Mouse (Mus musculus) E14TG2a.4 (cell line): ENCODE measurements around the gene Bex3.

Source experiments
- CTCF ChIP-seq: conservative IDR thresholded peaks from 2 replicates; pipeline ENCODE4 v1.5.1; 2014; ENCODE audit warnings: low read length
- NANOG ChIP-seq: IDR thresholded peaks from 2 replicates; pipeline ENCODE4 v1.6.1; 2014; ENCODE audit warnings: borderline replicate concordance, low read length, mixed read lengths

DNA sequence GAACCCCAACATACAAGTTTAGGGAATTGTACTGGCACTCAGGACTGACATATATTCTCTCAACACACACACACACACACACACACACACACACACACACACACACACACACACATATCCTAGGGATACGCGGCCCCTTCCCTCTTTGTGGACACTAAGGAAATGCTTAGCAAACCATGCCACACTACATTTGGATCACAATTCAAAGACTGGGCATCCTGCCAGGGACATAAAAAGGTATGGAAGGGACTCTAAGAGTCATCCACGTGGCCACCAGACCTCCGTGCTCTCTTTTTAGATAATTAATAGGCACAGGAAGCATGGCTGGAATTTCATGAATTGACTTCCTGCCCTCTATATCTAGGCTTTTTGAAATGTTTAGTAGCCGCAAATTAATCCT is 42.3 kb upstream of the Bex3 start:
- TF ChIP-seq CTCF: no peak
- TF ChIP-seq NANOG: no peak
